Mouse (Mus musculus) ovary, postnatal 14 days (tissue): ENCODE results near the gene Sgms1.

ENCODE experiments used
- DNase-seq: peaks from one replicate; pipeline ENCODE4 v3.0.0; 2022; ENCODE audit warnings: low spot score

Gene Sgms1

GRCm38 (mm10) chr19:32210450-32211292 lies 178.8 kb downstream of the Sgms1 start:
- peak; percentile 57 for DNase-seq

GRCm38 (mm10) chr19:32210099-32210449 lies 179.4 kb downstream of the Sgms1 start:
- no peak for DNase-seq

- DNase-seq, result no peak
Measured at GRCm38 (mm10) chr19:32202131-32203114, 187.1 kb downstream of the Sgms1 start.

GRCm38 (mm10) chr19:32199861-32200574 lies 189.5 kb downstream of the Sgms1 start:
- DNase-seq, result no peak

- no peak for DNase-seq
Measured at GRCm38 (mm10) chr19:32199133-32199532, 190.4 kb downstream of the Sgms1 start.

- DNase-seq, result no peak
Measured at GRCm38 (mm10) chr19:32198494-32199106, 190.9 kb downstream of the Sgms1 start.

GRCm38 (mm10) chr19:32196976-32197819 lies 192.3 kb downstream of the Sgms1 start:
- DNase-seq, result no peak

- no peak for DNase-seq
Measured at GRCm38 (mm10) chr19:32196222-32196621, 193.3 kb downstream of the Sgms1 start.

- no peak for DNase-seq
Measured at GRCm38 (mm10) chr19:32194863-32195262, 194.7 kb downstream of the Sgms1 start.

GRCm38 (mm10) chr19:32194074-32194473 lies 195.4 kb downstream of the Sgms1 start:
- no peak for DNase-seq

- no peak for DNase-seq
Measured at GRCm38 (mm10) chr19:32191596-32191995, 197.9 kb downstream of the Sgms1 start.

GRCm38 (mm10) chr19:32189961-32190360 lies 199.6 kb downstream of the Sgms1 start:
- DNase-seq, result no peak

- DNase-seq, result no peak
Measured at GRCm38 (mm10) chr19:32189036-32189436, 200.5 kb downstream of the Sgms1 start.

GRCm38 (mm10) chr19:32186594-32187092 lies 202.9 kb downstream of the Sgms1 start:
- no peak for DNase-seq

- DNase-seq, result no peak
Measured at GRCm38 (mm10) chr19:32183005-32183404, 206.5 kb downstream of the Sgms1 start.

- no peak for DNase-seq
Measured at GRCm38 (mm10) chr19:32182471-32182870, 207.0 kb downstream of the Sgms1 start.

GRCm38 (mm10) chr19:32181721-32182394 lies 207.7 kb downstream of the Sgms1 start:
- no peak for DNase-seq

- DNase-seq, result no peak
Measured at GRCm38 (mm10) chr19:32180756-32181674, 208.5 kb downstream of the Sgms1 start.

GRCm38 (mm10) chr19:32179978-32180413 lies 209.5 kb downstream of the Sgms1 start:
- DNase-seq, result no peak
